21 mouse cellular contexts compared by ENCODE assay signal in the genomic region with DNA sequence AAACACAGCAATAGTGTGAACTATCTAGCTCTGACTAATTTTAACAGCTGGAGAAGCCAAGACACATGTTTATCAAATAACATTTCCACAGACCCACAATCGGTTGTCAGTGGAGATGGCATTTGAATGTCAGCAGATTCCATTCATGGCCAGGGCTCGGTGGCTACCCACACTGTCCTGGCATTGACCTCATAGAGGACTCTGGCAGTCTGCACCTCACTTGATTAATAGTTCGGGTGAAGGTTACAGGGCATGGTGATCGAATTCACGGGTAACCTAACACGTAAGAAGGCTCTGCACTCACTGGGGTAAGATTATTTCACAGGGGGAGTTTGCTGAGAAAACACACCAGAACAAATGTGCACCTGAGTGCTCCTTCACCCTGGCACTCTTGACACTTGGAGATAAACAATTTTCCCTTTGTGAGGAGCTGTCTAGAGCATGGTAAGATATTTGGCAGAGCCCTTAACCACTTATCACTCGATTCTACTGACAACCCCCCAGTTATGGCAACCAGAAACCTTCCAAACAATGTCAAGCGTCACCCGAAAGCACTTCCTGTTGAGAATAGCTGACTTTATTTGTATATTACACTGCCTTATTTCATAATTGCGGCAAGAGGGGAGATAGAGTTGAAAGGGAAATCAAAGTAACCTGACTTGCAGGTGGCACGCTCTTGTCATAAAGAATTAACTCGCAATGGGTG. TPM values are rescaled to one million over a fixed set of nuclear protein-coding genes. Genes with fewer than 3 reads are reported as not detected.
A peak's percentile ranks its signal among the peaks of the same experiment; 100 is the strongest.
DNase-seq lines count a peak whose midpoint lies in the region; ATAC-seq and TF ChIP-seq lines count a peak whose summit lies in the region.
"Had no signal": no experiment of that assay in that cellular context is flagged by ENCODE, and none has a peak within 500 bp of the region (broad histone marks: within the 10 kb centered on the region; RNA-seq: fewer than 3 reads in every experiment).

No protein-coding gene starts in this region.

- DNase-seq in gastrocnemius, adult 18-20 months (ENCODE audit: low spot score), result peak; percentile 46
- no peak for DNase-seq in gastrocnemius, adult 8-10 months (ENCODE audit: low spot score in 2 of 2)
- peak; percentile 34 for DNase-seq in kidney, postnatal 0 days (ENCODE audit: low spot score)
- DNase-seq in kidney, postnatal 25 days, result no peak
- DNase-seq in adrenal gland, adult 8-10 months, result peak; percentile 64
- DNase-seq in adrenal gland, postnatal 36 days, result peak; percentile 48 to 66
- DNase-seq in urinary bladder, adult 18-20 months (ENCODE audit: low spot score in 2 of 2), result no peak
- DNase-seq: cerebellum, adult 11-12 months; cerebellum, postnatal 10 days; kidney, postnatal 4 days; midbrain, embryonic 14.5 days; thymus, adult 18-20 months; thymus, postnatal 36 days had no signal

- no peak overlapping the region for H3K27ac ChIP-seq in kidney, postnatal 0 days
- H3K27ac ChIP-seq: forebrain, embryonic 12.5 days; hindbrain, embryonic 12.5 days; limb, embryonic 13.5 days; liver, embryonic 12.5 days; neural tube, embryonic 12.5 days had no signal

- ATAC-seq in kidney, postnatal 0 days (replicated peaks; ENCODE audit: low FRiP score, low read depth), result no peak
- ATAC-seq in erythroid progenitor cell, adult 5-6 weeks (replicated peaks; ENCODE audit: low FRiP score, poor library complexity, severe bottlenecking), result no peak
- ATAC-seq: intestine, postnatal 0 days; liver, embryonic 12.5 days had no signal

- 0 out of 2 replicates have a peak, but pooled peaks cover 8% of the 10 kb centered on the region for H3K4me1 ChIP-seq in kidney, postnatal 0 days (replicated peaks; ENCODE audit: insufficient read depth, low read length)
- H3K4me1 ChIP-seq: liver, embryonic 12.5 days; megakaryocyte, embryonic 14.5 days had no signal

- WGBS in kidney, postnatal 0 days, result 34% methylated on average over 12 of the region's 12 CpGs

- H3K4me2 ChIP-seq in kidney, postnatal 0 days (ENCODE audit: low read length), result no peak overlapping the region
- H3K4me2 ChIP-seq: forebrain, embryonic 12.5 days; hindbrain, embryonic 12.5 days; limb, embryonic 13.5 days; liver, embryonic 12.5 days; neural tube, embryonic 12.5 days had no signal

- H3K36me3 ChIP-seq in kidney, postnatal 0 days (ENCODE audit: insufficient read depth, low read length), result no peaks in the 10 kb centered on the region
- H3K36me3 ChIP-seq: forebrain, embryonic 12.5 days; hindbrain, embryonic 12.5 days; limb, embryonic 13.5 days; liver, embryonic 12.5 days; neural tube, embryonic 12.5 days had no signal

- TF ChIP-seq CTCF in kidney, postnatal 0 days (IDR thresholded peaks at IDR 0.05; ENCODE audit: low read depth), result no peak

- H3K27me3 ChIP-seq in kidney, postnatal 0 days (ENCODE audit: insufficient read depth, low read length), result no peaks in the 10 kb centered on the region
- H3K27me3 ChIP-seq: forebrain, embryonic 12.5 days; hindbrain, embryonic 12.5 days; limb, embryonic 13.5 days; liver, embryonic 12.5 days; neural tube, embryonic 12.5 days had no signal

- no peaks in the 10 kb centered on the region for H3K9me3 ChIP-seq in kidney, postnatal 0 days (replicated peaks; ENCODE audit: low read length)
- H3K9me3 ChIP-seq: neural tube, embryonic 12.5 days had no signal

- H3K4me3 ChIP-seq in kidney, postnatal 0 days (replicated peaks; ENCODE audit: low read depth, low read length), result no peak overlapping the region
- H3K4me3 ChIP-seq: forebrain, embryonic 12.5 days; hindbrain, embryonic 12.5 days; limb, embryonic 13.5 days; liver, embryonic 12.5 days; megakaryocyte, embryonic 14.5 days; neural tube, embryonic 12.5 days had no signal

- no peak overlapping the region for H3K9ac ChIP-seq in kidney, postnatal 0 days (ENCODE audit: low read depth, low read length)
- H3K9ac ChIP-seq: forebrain, embryonic 12.5 days; hindbrain, embryonic 12.5 days; limb, embryonic 13.5 days; liver, embryonic 12.5 days; neural tube, embryonic 12.5 days had no signal

RNA-seq across cellular contexts. Expression of gene Ccdc6, which starts 11.5 kb away (rescaled TPM):
- 100 to 1,000 TPM in 1 of 2 experiments, 10 to 100 TPM in 1; 87.0 to 114 TPM for total RNA-seq in gastrocnemius, adult 18-20 months (2021)
- 100 to 1,000 TPM; 102 to 119 (median 108) TPM for total RNA-seq in gastrocnemius, adult 8-10 months (2022)
- polyA plus RNA-seq in kidney, postnatal 0 days (2015; fragmentation: Nextera tagmentation; extraction: Ambion mirVana), result 16.6 and 18.5 TPM in 2 replicates
- total RNA-seq in adrenal gland, adult 8-10 months (2022), result 10 to 100 TPM; 49.7 to 63.4 (median 59.8) TPM
- 10 to 100 TPM; 50.2 to 98.3 TPM for total RNA-seq in adrenal gland, postnatal 36 days (2021)
- 25.2 and 45.0 TPM in 2 replicates for total RNA-seq in erythroid progenitor cell, adult 5-6 weeks (2015; ENCODE audit: low replicate concordance)
- 46.6 and 61.2 TPM in 2 replicates for total RNA-seq in erythroid progenitor cell, adult 5-6 weeks (2017; ENCODE audit: low replicate concordance)

Comparison
In these comparisons a context has a peak if more than half of its experiments do, and no peak if none do; other contexts are left out.
1. DNase-seq: peak in gastrocnemius, adult 18-20 months (single experiment), kidney, postnatal 0 days (single experiment), adrenal gland, adult 8-10 months (single experiment) and adrenal gland, postnatal 36 days (2 of 2); none in gastrocnemius, adult 8-10 months (0 of 2), kidney, postnatal 25 days (0 of 2) and urinary bladder, adult 18-20 months (0 of 2).